Mouse (Mus musculus) heart, adult 2 months (tissue): ENCODE data around the gene Ddx6.
A peak's percentile ranks its signal among the peaks of the same experiment; 100 is the strongest.

Source experiments
- CTCF ChIP-seq: fragments of 200-600 bp; IDR thresholded peaks from 2 replicates; pipeline ENCODE4 v1.8.1; 2022; ENCODE audit warnings: antibody characterized with exemption, mild to moderate bottlenecking, moderate library complexity
- POLR2A ChIP-seq: fragments of 200-500 bp; IDR thresholded peaks from 2 replicates; pipeline ENCODE4 v1.6.1; 2011; ENCODE audit warnings: mild to moderate bottlenecking, low read depth, low read length, control low read depth; ENCODE audit not compliant: insufficient read depth

DNA sequence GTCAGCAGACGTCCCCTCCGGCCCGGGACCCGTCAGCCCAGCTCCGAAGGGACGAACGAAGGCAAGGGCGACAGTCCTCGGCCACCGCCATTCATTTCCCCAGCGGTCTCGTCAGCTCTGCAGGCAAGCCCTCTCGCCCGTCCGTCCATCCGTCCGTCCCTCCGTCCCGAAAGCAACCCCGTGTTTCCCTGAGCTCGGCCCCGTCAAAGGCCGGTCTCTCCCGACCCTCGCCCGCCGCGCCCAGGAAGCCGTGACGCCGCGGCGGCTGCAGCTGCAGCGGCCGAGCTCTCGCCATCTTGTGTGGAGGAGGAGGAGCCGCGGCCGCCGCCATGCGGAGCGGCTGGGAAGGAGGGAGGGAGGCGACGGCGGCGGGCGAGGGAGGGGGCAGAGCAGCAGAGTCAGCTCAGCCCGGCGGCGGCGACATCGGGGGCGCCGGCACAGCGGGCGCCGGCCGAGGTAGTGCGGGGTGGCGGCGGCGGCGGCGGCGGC lies 358 bp upstream of the Ddx6 start:
- TF ChIP-seq POLR2A = peak; percentile 56; the same call in 1 of the 2 replicates
- TF ChIP-seq CTCF = no peak
